Mouse (Mus musculus) neural tube, postnatal 0 days (tissue): ENCODE results near the gene Armcx4. TPM values are rescaled to one million over a fixed set of nuclear protein-coding genes. Genes with fewer than 3 reads are reported as not detected.

Experiments
- polyA plus RNA-seq: library from polyadenylated mRNA; unstranded; fragments of >200 nt; fragmentation: Nextera tagmentation; extraction: Ambion mirVana; gene quantifications from 2 replicates; pipeline ENCODE4 v1.2.1, GENCODE M21; 2015

Armcx4 gene
- polyA plus RNA-seq: 4.2 and 4.6 TPM in 2 replicates

DNA sequence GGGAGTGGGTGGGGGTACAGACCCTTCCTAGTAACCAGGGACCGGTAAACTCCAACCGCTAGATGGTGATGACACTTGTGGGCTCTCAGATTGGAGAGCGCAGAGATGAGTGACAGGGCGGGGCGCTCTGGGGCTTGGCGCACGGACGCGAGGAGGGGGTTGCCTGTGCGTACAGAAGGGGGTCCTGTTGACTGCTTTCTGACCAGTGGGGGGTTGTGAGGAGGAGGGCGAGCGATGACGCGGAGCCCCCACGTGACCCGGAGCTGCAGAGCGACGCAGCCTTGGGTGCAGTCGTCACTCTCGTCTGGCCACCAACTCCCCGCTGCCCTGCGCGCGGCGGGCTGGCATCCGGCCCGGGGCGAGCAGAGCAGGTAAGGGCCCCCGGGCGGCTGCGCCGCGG is at the start of gene Armcx4:
TSS of gene Armcx4 (plus strand) at position 253 of the 400 bp plus-strand sequence.

GRCm38 (mm10) chrX:134717752-134718308 is 31.5 kb downstream of the Armcx4 start, which contains the start of gene Armcx1:
Gene Armcx1 (plus strand): TSS chrX:134717963.

Other genes with a start within 250 kb of the Armcx4 start
- 0.18 and 0.31 TPM in 2 replicates for gene Taf7l, start 210.0 kb upstream of the Armcx4 start, polyA plus RNA-seq
- 47.2 and 47.5 TPM in 2 replicates for gene Timm8a1, start 144.7 kb upstream of the Armcx4 start, polyA plus RNA-seq
- gene Btk, start 102.9 kb upstream of the Armcx4 start, polyA plus RNA-seq: 0.80 and 0.87 TPM in 2 replicates
- gene Rpl36a, start 100.9 kb upstream of the Armcx4 start, polyA plus RNA-seq: 176 and 210 TPM in 2 replicates
- gene Gla, start 85.4 kb upstream of the Armcx4 start, polyA plus RNA-seq: 5.8 and 7.9 TPM in 2 replicates
- 94.8 and 109 TPM in 2 replicates for gene Hnrnph2, start 85.3 kb upstream of the Armcx4 start, polyA plus RNA-seq
- gene Armcx1, start 31.4 kb downstream of the Armcx4 start, polyA plus RNA-seq: 90.8 and 97.2 TPM in 2 replicates
- gene Armcx6, start 64.9 kb downstream of the Armcx4 start, polyA plus RNA-seq: 47.0 and 50.1 TPM in 2 replicates
- 91.3 and 99.9 TPM in 2 replicates for gene Armcx3, start 70.1 kb downstream of the Armcx4 start, polyA plus RNA-seq
- 57.0 and 60.5 TPM in 2 replicates for gene Armcx2, start 122.7 kb downstream of the Armcx4 start, polyA plus RNA-seq